Mouse (Mus musculus): ENCODE data around the gene Znrf3. TPM values are rescaled to one million over a fixed set of nuclear protein-coding genes. Genes with fewer than 3 reads are reported as not detected.

Znrf3 gene
- polyA plus RNA-seq, 1 experiment from 2014 or later: 4.9 TPM

GRCm38 (mm10) chr11:5253528-5253927 lies 191.1 kb downstream of the Znrf3 start:
- no peaks in the 10 kb centered on the region; the same call in 1 of the 2 replicates for H3K27me3 ChIP-seq (replicated peaks; ENCODE audit: control insufficient read depth, insufficient read depth, low read length)
- no peak for ATAC-seq
- DNase-seq (ENCODE audit: low spot score): no peak
- peaks cover 30% of the 10 kb centered on the region for H3K4me1 ChIP-seq (ENCODE audit: control insufficient read depth, insufficient read depth, low read length)
- H3K36me3 ChIP-seq (ENCODE audit: control insufficient read depth, insufficient read depth, low read length): no peaks in the 10 kb centered on the region
- H3K4me3 ChIP-seq (ENCODE audit: low read depth, low read length): no peak overlapping the region
- no peak overlapping the region for H3K4me2 ChIP-seq (ENCODE audit: low read length)
- no peaks in the 10 kb centered on the region for H3K9me3 ChIP-seq (replicated peaks; ENCODE audit: control insufficient read depth, low read length)
- WGBS: 86% methylated on average over 3 of the region's 3 CpGs
- H3K27ac ChIP-seq (ENCODE audit: low read depth, low read length): no peak overlapping the region
- no peak overlapping the region for H3K9ac ChIP-seq (ENCODE audit: low read length)

GRCm38 (mm10) chr11:5252727-5253126 lies 191.9 kb downstream of the Znrf3 start:
- Histone ChIP-seq H3K36me3 (ENCODE audit: control insufficient read depth, insufficient read depth, low read length) (no peaks in the 10 kb centered on the region), H3K27ac (ENCODE audit: low read depth, low read length) (no peak overlapping the region), H3K4me2 (ENCODE audit: low read length) (no peak overlapping the region), H3K9me3 (replicated peaks; ENCODE audit: control insufficient read depth, low read length) (no peaks in the 10 kb centered on the region), H3K4me3 (ENCODE audit: low read depth, low read length) (no peak overlapping the region), H3K4me1 (ENCODE audit: control insufficient read depth, insufficient read depth, low read length) (peaks cover 30% of the 10 kb centered on the region), H3K27me3 (replicated peaks; ENCODE audit: control insufficient read depth, insufficient read depth, low read length) (no peaks in the 10 kb centered on the region; the same call in 1 of the 2 replicates), H3K9ac (ENCODE audit: low read length) (no peak overlapping the region)
- DNase-seq (ENCODE audit: low spot score): no peak
- no peak for ATAC-seq
- WGBS: 71% methylated on average over 8 of the region's 8 CpGs

- no peak overlapping the region for H3K4me2 ChIP-seq (ENCODE audit: low read length)
- no peaks in the 10 kb centered on the region; the same call in 1 of the 2 replicates for H3K27me3 ChIP-seq (replicated peaks; ENCODE audit: control insufficient read depth, insufficient read depth, low read length)
- no peak overlapping the region for H3K27ac ChIP-seq (ENCODE audit: low read depth, low read length)
- peaks cover 18% of the 10 kb centered on the region for H3K4me1 ChIP-seq (ENCODE audit: control insufficient read depth, insufficient read depth, low read length)
- no peaks in the 10 kb centered on the region for H3K36me3 ChIP-seq (ENCODE audit: control insufficient read depth, insufficient read depth, low read length)
- WGBS: 77% methylated on average over 6 of the region's 6 CpGs
- no peak for ATAC-seq
- H3K9me3 ChIP-seq (replicated peaks; ENCODE audit: control insufficient read depth, low read length): no peaks in the 10 kb centered on the region
- H3K4me3 ChIP-seq (ENCODE audit: low read depth, low read length): no peak overlapping the region
- no peak for DNase-seq (ENCODE audit: low spot score)
- H3K9ac ChIP-seq (ENCODE audit: low read length): no peak overlapping the region
These were observed 193.5 kb downstream of the Znrf3 start for GRCm38 (mm10) chr11:5251112-5251511.

- ATAC-seq (no peak), DNase-seq (ENCODE audit: low spot score) (no peak)
- Histone ChIP-seq H3K4me2 (ENCODE audit: low read length) (no peak overlapping the region), H3K4me3 (ENCODE audit: low read depth, low read length) (no peak overlapping the region), H3K27me3 (replicated peaks; ENCODE audit: control insufficient read depth, insufficient read depth, low read length) (no peaks in the 10 kb centered on the region; the same call in 1 of the 2 replicates), H3K27ac (ENCODE audit: low read depth, low read length) (no peak overlapping the region), H3K4me1 (ENCODE audit: control insufficient read depth, insufficient read depth, low read length) (no peaks in the 10 kb centered on the region), H3K36me3 (ENCODE audit: control insufficient read depth, insufficient read depth, low read length) (no peaks in the 10 kb centered on the region), H3K9me3 (replicated peaks; ENCODE audit: control insufficient read depth, low read length) (no peaks in the 10 kb centered on the region), H3K9ac (ENCODE audit: low read length) (no peak overlapping the region)
- WGBS: 10% methylated on average over 2 of the region's 2 CpGs
These were observed 196.4 kb downstream of the Znrf3 start for GRCm38 (mm10) chr11:5248200-5248599.

- H3K4me3 ChIP-seq (ENCODE audit: low read depth, low read length): no peak overlapping the region
- ATAC-seq: no peak
- H3K4me2 ChIP-seq (ENCODE audit: low read length): no peak overlapping the region
- no peaks in the 10 kb centered on the region for H3K9me3 ChIP-seq (replicated peaks; ENCODE audit: control insufficient read depth, low read length)
- H3K4me1 ChIP-seq (ENCODE audit: control insufficient read depth, insufficient read depth, low read length): no peaks in the 10 kb centered on the region
- no peaks in the 10 kb centered on the region for H3K27me3 ChIP-seq (replicated peaks; ENCODE audit: control insufficient read depth, insufficient read depth, low read length)
- H3K36me3 ChIP-seq (ENCODE audit: control insufficient read depth, insufficient read depth, low read length): 0 out of 2 replicates have a peak, but pooled peaks cover 5% of the 10 kb centered on the region
- H3K9ac ChIP-seq (ENCODE audit: low read length): no peak overlapping the region
- no peak overlapping the region for H3K27ac ChIP-seq (ENCODE audit: low read depth, low read length)
- no peak for DNase-seq (ENCODE audit: low spot score)
- 83% methylated on average over 6 of the region's 7 CpGs for WGBS
These were observed 199.2 kb downstream of the Znrf3 start for GRCm38 (mm10) chr11:5245431-5245830.

- peaks cover 7% of the 10 kb centered on the region for H3K4me1 ChIP-seq (ENCODE audit: control insufficient read depth, insufficient read depth, low read length)
- WGBS: 70% methylated on average over 8 of the region's 8 CpGs
- no peaks in the 10 kb centered on the region for H3K27me3 ChIP-seq (replicated peaks; ENCODE audit: control insufficient read depth, insufficient read depth, low read length)
- H3K36me3 ChIP-seq (ENCODE audit: control insufficient read depth, insufficient read depth, low read length): 0 out of 2 replicates have a peak, but pooled peaks cover 5% of the 10 kb centered on the region
- H3K9me3 ChIP-seq (replicated peaks; ENCODE audit: control insufficient read depth, low read length): no peaks in the 10 kb centered on the region
- no peak overlapping the region for H3K4me3 ChIP-seq (ENCODE audit: low read depth, low read length)
- ATAC-seq (no peak), DNase-seq (ENCODE audit: low spot score) (no peak)
- no peak overlapping the region for H3K27ac ChIP-seq (ENCODE audit: low read depth, low read length)
- no peak overlapping the region for H3K9ac ChIP-seq (ENCODE audit: low read length)
- H3K4me2 ChIP-seq (ENCODE audit: low read length): no peak overlapping the region
These were observed 199.9 kb downstream of the Znrf3 start for GRCm38 (mm10) chr11:5244749-5245130.

GRCm38 (mm10) chr11:5243812-5244748 lies 200.6 kb downstream of the Znrf3 start:
- ATAC-seq: no peak
- 72% methylated on average over 24 of the region's 24 CpGs for WGBS
- no peaks in the 10 kb centered on the region for H3K9me3 ChIP-seq (replicated peaks; ENCODE audit: control insufficient read depth, low read length)
- H3K4me1 ChIP-seq (ENCODE audit: control insufficient read depth, insufficient read depth, low read length): peaks cover 8% of the 10 kb centered on the region
- H3K27ac ChIP-seq (ENCODE audit: low read depth, low read length): 0 out of 2 replicates have a peak overlapping the region, but pooled peaks have one; percentile 28
- H3K36me3 ChIP-seq (ENCODE audit: control insufficient read depth, insufficient read depth, low read length): 0 out of 2 replicates have a peak, but pooled peaks cover 5% of the 10 kb centered on the region
- H3K4me2 ChIP-seq (ENCODE audit: low read length): no peak overlapping the region
- peak; percentile 17 for DNase-seq (ENCODE audit: low spot score)
- H3K4me3 ChIP-seq (ENCODE audit: low read depth, low read length): no peak overlapping the region
- no peak overlapping the region; the same call in 1 of the 2 replicates for H3K9ac ChIP-seq (ENCODE audit: low read length)
- H3K27me3 ChIP-seq (replicated peaks; ENCODE audit: control insufficient read depth, insufficient read depth, low read length): no peaks in the 10 kb centered on the region

- no peak overlapping the region for H3K4me3 ChIP-seq (ENCODE audit: low read depth, low read length)
- WGBS: 96% methylated on average over 7 of the region's 7 CpGs
- H3K27ac ChIP-seq (ENCODE audit: low read depth, low read length): no peak overlapping the region
- no peak overlapping the region for H3K4me2 ChIP-seq (ENCODE audit: low read length)
- H3K4me1 ChIP-seq (ENCODE audit: control insufficient read depth, insufficient read depth, low read length): peaks cover 8% of the 10 kb centered on the region
- DNase-seq (ENCODE audit: low spot score) (no peak), ATAC-seq (no peak)
- H3K27me3 ChIP-seq (replicated peaks; ENCODE audit: control insufficient read depth, insufficient read depth, low read length): no peaks in the 10 kb centered on the region
- H3K36me3 ChIP-seq (ENCODE audit: control insufficient read depth, insufficient read depth, low read length): 0 out of 2 replicates have a peak, but pooled peaks cover 5% of the 10 kb centered on the region
- H3K9ac ChIP-seq (ENCODE audit: low read length): no peak overlapping the region
- H3K9me3 ChIP-seq (replicated peaks; ENCODE audit: control insufficient read depth, low read length): no peaks in the 10 kb centered on the region
These were observed 201.4 kb downstream of the Znrf3 start for GRCm38 (mm10) chr11:5243208-5243607.

- ATAC-seq: no peak
- H3K9ac ChIP-seq (ENCODE audit: low read length): no peak overlapping the region
These were observed 202.5 kb downstream of the Znrf3 start for GRCm38 (mm10) chr11:5242158-5242557.

More at GRCm38 (mm10) chr11:5242158-5242557, 202.5 kb downstream of the Znrf3 start:
- DNase-seq (ENCODE audit: low spot score): no peak
- Histone ChIP-seq H3K4me2 (ENCODE audit: low read length) (no peak overlapping the region), H3K36me3 (ENCODE audit: control insufficient read depth, insufficient read depth, low read length) (0 out of 2 replicates have a peak, but pooled peaks cover 5% of the 10 kb centered on the region), H3K4me3 (ENCODE audit: low read depth, low read length) (no peak overlapping the region), H3K4me1 (ENCODE audit: control insufficient read depth, insufficient read depth, low read length) (peaks cover 8% of the 10 kb centered on the region), H3K9me3 (replicated peaks; ENCODE audit: control insufficient read depth, low read length) (no peaks in the 10 kb centered on the region), H3K27ac (ENCODE audit: low read depth, low read length) (no peak overlapping the region), H3K27me3 (replicated peaks; ENCODE audit: control insufficient read depth, insufficient read depth, low read length) (no peaks in the 10 kb centered on the region)
- 90% methylated on average over 8 of the region's 8 CpGs for WGBS

Data from forebrain, embryonic 14.5 days (tissue).